ENCODE assay signal across 31 mouse cellular contexts in the genomic region with DNA sequence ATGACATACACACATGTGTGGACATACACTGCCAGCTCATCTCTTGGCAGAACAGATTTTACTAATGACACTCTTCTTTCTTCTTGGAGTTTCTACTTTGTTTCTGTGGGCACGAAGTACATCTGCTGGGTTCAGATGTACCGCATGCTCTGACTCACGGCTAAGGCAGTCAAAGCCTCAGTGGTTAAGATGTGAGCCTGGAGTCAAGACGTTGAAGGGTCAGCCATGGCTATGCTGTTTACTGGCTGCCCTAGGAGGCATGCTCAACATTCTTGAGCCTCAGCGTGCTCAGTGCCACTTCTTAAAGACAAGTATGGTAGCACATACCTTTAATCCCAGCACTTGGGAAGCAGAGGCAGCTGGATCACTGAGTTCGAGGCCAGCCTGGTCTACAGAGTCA. TPM values are rescaled to one million over a fixed set of nuclear protein-coding genes. Genes with fewer than 3 reads are reported as not detected.
A peak's percentile ranks its signal among the peaks of the same experiment; 100 is the strongest.
DNase-seq lines count a peak whose midpoint lies in the region; TF ChIP-seq lines count a peak whose summit lies in the region.
"Had no signal": no experiment of that assay in that cellular context is flagged by ENCODE, and none has a peak within 500 bp of the region (broad histone marks: within the 10 kb centered on the region; RNA-seq: fewer than 3 reads in every experiment).

No protein-coding gene starts in this region.

- H3K4me3 ChIP-seq in heart, adult 2 months, result no peak overlapping the region
- no peak overlapping the region for H3K4me3 ChIP-seq in left cerebral cortex, adult 2 months
- H3K4me3 ChIP-seq: embryonic facial prominence, embryonic 10.5 days; embryonic facial prominence, embryonic 13.5 days; erythroblast, embryonic 14.5 days; forebrain, embryonic 12.5 days; forebrain, embryonic 15.5 days; gastrocnemius, adult 2 months; heart, embryonic 12.5 days; heart, embryonic 15.5 days; hindbrain, embryonic 10.5 days; hindbrain, embryonic 13.5 days; intestine, embryonic 15.5 days had no signal

- TF ChIP-seq CTCF in heart, adult 2 months (IDR thresholded peaks at IDR 0.05), result no peak
- no peak for TF ChIP-seq CTCF in left cerebral cortex, adult 2 months (IDR thresholded peaks at IDR 0.05)

- H3K79me2 ChIP-seq in heart, adult 2 months (replicated peaks; ENCODE audit: control insufficient read depth, insufficient read depth, low read length), result no peaks in the 10 kb centered on the region

- no peaks in the 10 kb centered on the region for H3K27me3 ChIP-seq in heart, adult 2 months (ENCODE audit: control insufficient read depth, insufficient read depth, low read length)
- H3K27me3 ChIP-seq: CH12.LX; embryonic facial prominence, embryonic 13.5 days; forebrain, embryonic 12.5 days; forebrain, embryonic 15.5 days; heart, embryonic 12.5 days; heart, embryonic 15.5 days; hindbrain, embryonic 13.5 days; intestine, embryonic 15.5 days had no signal

- H3K36me3 ChIP-seq in heart, adult 2 months (ENCODE audit: control insufficient read depth, insufficient read depth, low read length), result no peaks in the 10 kb centered on the region
- H3K36me3 ChIP-seq: intestine, embryonic 15.5 days had no signal

- no peaks in the 10 kb centered on the region for H3K4me1 ChIP-seq in heart, adult 2 months (ENCODE audit: control insufficient read depth, insufficient read depth, low read length)
- H3K4me1 ChIP-seq: embryonic facial prominence, embryonic 10.5 days; embryonic facial prominence, embryonic 13.5 days; forebrain, embryonic 15.5 days; heart, embryonic 15.5 days; intestine, embryonic 15.5 days had no signal

- 91% methylated on average over 6 of the region's 6 CpGs for WGBS in heart, adult 2 months

- peak; percentile 42 for DNase-seq in heart, adult 11 months
- no peak for DNase-seq in heart, adult 2 months
- no peak for DNase-seq in left cerebral cortex, adult 2 months (ENCODE audit: extremely low spot score in 1 of 2, low spot score in 2 of 2)
- DNase-seq in left cerebral cortex, adult 8-10 months (ENCODE audit: low spot score in 2 of 2), result no peak
- DNase-seq in lung, postnatal 36 days, result peak; percentile 11
- DNase-seq in lung, postnatal 10 days, result no peak
- DNase-seq: adrenal gland, adult 2 months; adrenal gland, postnatal 14 days; B cell, adult 2 months; cerebellum, adult 2 months; cerebellum, postnatal 10 days; cerebellum, postnatal 36 days; embryo, embryonic 11 days; gastrocnemius, adult 2 months; gastrocnemius, postnatal 14 days; heart, adult 18-20 months; heart, postnatal 10 days; heart, postnatal 36 days had no signal

- no peak overlapping the region for H3K27ac ChIP-seq in heart, adult 2 months
- peak overlapping the region; percentile 6; the same call in 1 of the 2 replicates for H3K27ac ChIP-seq in left cerebral cortex, adult 2 months
- H3K27ac ChIP-seq: embryonic facial prominence, embryonic 10.5 days; embryonic facial prominence, embryonic 13.5 days; forebrain, embryonic 12.5 days; forebrain, embryonic 15.5 days; gastrocnemius, adult 2 months; heart, embryonic 15.5 days; hindbrain, embryonic 10.5 days; hindbrain, embryonic 13.5 days; intestine, embryonic 15.5 days had no signal

- H3K9ac ChIP-seq in heart, adult 2 months (ENCODE audit: low read depth, low read length), result no peak overlapping the region
- H3K9ac ChIP-seq: embryonic facial prominence, embryonic 13.5 days; forebrain, embryonic 12.5 days; forebrain, embryonic 15.5 days; heart, embryonic 12.5 days; heart, embryonic 15.5 days; hindbrain, embryonic 13.5 days; intestine, embryonic 15.5 days had no signal

- intact Hi-C loops in heart, adult 2 months (cut with DNase I), result no loop called here
- intact Hi-C loops in left cerebral cortex, adult 2 months (cut with DNase I), result no loop called here

- TF ChIP-seq EP300 in heart, adult 2 months (IDR thresholded peaks at IDR 0.05; ENCODE audit: insufficient read depth, low read depth, low read length), result no peak

- TF ChIP-seq POLR2A in heart, adult 2 months (IDR thresholded peaks at IDR 0.05; ENCODE audit: insufficient read depth, low read depth, low read length), result no peak

RNA-seq across cellular contexts. Expression of a gene that starts 43.6 kb away (rescaled TPM):
- total RNA-seq in heart, adult 2 months (2021), result not detected
- polyA plus RNA-seq in heart, adult 2 months (2012; rRNA removed), result 0.33 TPM in 1 of 2 replicates, not detected in the other
- under 1 TPM; 0.41 to 0.51 TPM for total RNA-seq in left cerebral cortex, adult 2 months (2021)
- under 1 TPM; 0.26 to 0.68 (median 0.30) TPM for total RNA-seq in left cerebral cortex, adult 8-10 months (2022)
- total RNA-seq: adrenal gland, adult 2 months; adrenal gland, postnatal 4 days; gastrocnemius, adult 2 months; gastrocnemius, postnatal 14 days; gastrocnemius, postnatal 4 days; heart, postnatal 36 days had no signal

Comparison
In these comparisons a context has a peak if more than half of its experiments do, and no peak if none do; other contexts are left out.
1. DNase-seq: peak in heart, adult 11 months (single experiment) and lung, postnatal 36 days (single experiment); none in heart, adult 2 months (0 of 2), left cerebral cortex, adult 2 months (0 of 2), left cerebral cortex, adult 8-10 months (0 of 2) and lung, postnatal 10 days (single experiment).